Mouse (Mus musculus) heart, embryonic 16.5 days (tissue): ENCODE data around the gene Nkg7. TPM values are rescaled to one million over a fixed set of nuclear protein-coding genes. Genes with fewer than 3 reads are reported as not detected.

Experiments used
- ATAC-seq: fragments of 200-750 bp; cut with Nextera tagmentation; replicated peaks from 2 replicates; pipeline ENCODE4 v1.8.0; 2017; ENCODE audit warnings: moderate number of reproducible peaks; ENCODE audit not compliant: insufficient read depth, low FRiP score; ENCODE audit errors: extremely low read depth
- H3K27ac ChIP-seq: fragments of 300-500 bp; sonication (generic); 2 replicates; pipeline ENCODE4 v1.5.1; 2014; ENCODE audit warnings: mild to moderate bottlenecking, low read length, control low read depth, moderate library complexity
- H3K27me3 ChIP-seq: fragments of 300-500 bp; sonication (generic); 2 replicates; pipeline ENCODE4 v1.6.1; 2014; ENCODE audit warnings: low read length, mixed read lengths; ENCODE audit not compliant: control insufficient read depth, insufficient read depth
- H3K36me3 ChIP-seq: fragments of 300-500 bp; sonication (generic); 2 replicates; pipeline ENCODE4 v1.6.1; 2014; ENCODE audit not compliant: control insufficient read depth, insufficient read depth
- H3K4me1 ChIP-seq: fragments of 300-500 bp; sonication (generic); 2 replicates; pipeline ENCODE4 v1.6.1; 2014; ENCODE audit warnings: low read length, mixed read lengths; ENCODE audit not compliant: control insufficient read depth, insufficient read depth
- H3K4me2 ChIP-seq: fragments of 300-500 bp; sonication (generic); 2 replicates; pipeline ENCODE4 v1.6.1; 2014; ENCODE audit warnings: low read depth, mild to moderate bottlenecking, control low read depth, low read length
- H3K4me3 ChIP-seq: fragments of 300-500 bp; sonication (generic); 2 replicates; pipeline ENCODE4 v1.5.1; 2014; ENCODE audit warnings: mild to moderate bottlenecking, control low read depth, low read length
- H3K9ac ChIP-seq: fragments of 300-500 bp; sonication (generic); 2 replicates; pipeline ENCODE4 v1.6.1; 2014; ENCODE audit warnings: low read length, control low read depth
- H3K9me3 ChIP-seq: fragments of 300-500 bp; sonication (generic); replicated peaks from 2 replicates; pipeline ENCODE4 v1.6.1; 2016; ENCODE audit warnings: low read length; ENCODE audit not compliant: control insufficient read depth
- WGBS: fragments of 180-500 bp; shearing (Covaris S2); extraction: QIAGEN DNeasy Blood & Tissue Kit; methylation state at CpG from one replicate; pipeline ENCODE4 v1.1.7; 2014; 5-methylcytosine and 5-hydroxymethylcytosine counted together
- polyA plus RNA-seq: library from polyadenylated mRNA; unstranded; fragments of >200 nt; fragmentation: Nextera tagmentation; extraction: Ambion mirVana; gene quantifications from 2 replicates; pipeline ENCODE4 v1.2.1, GENCODE M21; 2015

The Nkg7 gene
- polyA plus RNA-seq, 1 experiment from 2014 or later = 20.9 TPM

GRCm38 (mm10) chr7:43454371-43454770 lies 17.5 kb downstream of the Nkg7 start:
- WGBS = 81% methylated on average over 6 of the region's 6 CpGs
- no peak overlapping the region for H3K27ac ChIP-seq
- H3K4me1 ChIP-seq = peaks cover 6% of the 10 kb centered on the region
- no peaks in the 10 kb centered on the region for H3K9me3 ChIP-seq
- H3K36me3 ChIP-seq = peaks cover 58% of the 10 kb centered on the region
- no peaks in the 10 kb centered on the region for H3K27me3 ChIP-seq
- H3K4me3 ChIP-seq = no peak overlapping the region
- no peak for ATAC-seq
- no peak overlapping the region for H3K9ac ChIP-seq
- H3K4me2 ChIP-seq = no peak overlapping the region

GRCm38 (mm10) chr7:43462851-43463250 lies 26.0 kb downstream of the Nkg7 start, which contains the start of gene Vsig10l:
Vsig10l (plus strand) TSS chr7:43463151.
- Histone ChIP-seq H3K4me1 (peaks cover 12% of the 10 kb centered on the region), H3K9me3 (no peaks in the 10 kb centered on the region), H3K27ac (no peak within 1 kb of the TSS), H3K4me3 (no peak within 1 kb of the TSS), H3K4me2 (no peak within 1 kb of the TSS), H3K36me3 (peaks cover 2% of the 10 kb centered on the region; the same call in 1 of the 2 replicates), H3K27me3 (peaks cover 8% of the 10 kb centered on the region; the same call in 1 of the 2 replicates), H3K9ac (no peak within 1 kb of the TSS)
- no peak for ATAC-seq
- 56% methylated on average over 4 of the region's 4 CpGs for WGBS

DNA sequence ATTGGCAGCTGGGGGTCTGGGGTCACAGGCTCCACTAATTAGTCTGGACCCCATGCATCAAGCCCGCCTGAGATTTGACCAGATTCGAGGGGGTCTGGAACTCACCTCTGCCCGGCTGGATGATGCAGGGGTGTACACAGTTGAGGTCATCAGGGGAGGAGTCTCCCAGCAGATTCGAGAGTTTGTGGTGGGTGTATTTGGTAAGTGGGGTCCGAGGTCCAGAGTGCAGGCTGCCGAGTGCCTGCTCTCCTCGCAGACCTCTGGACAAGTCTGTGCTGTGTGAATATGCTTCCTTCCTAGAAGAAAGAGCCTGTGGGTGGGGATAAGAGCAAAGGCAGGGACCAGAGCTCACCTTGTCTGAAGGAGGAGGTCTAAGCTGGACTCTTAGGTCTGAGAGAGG lies 27.1 kb downstream of the Nkg7 start:
- Histone ChIP-seq H3K4me2 (no peak overlapping the region), H3K4me3 (no peak overlapping the region), H3K27me3 (peaks cover 8% of the 10 kb centered on the region; the same call in 1 of the 2 replicates), H3K9ac (no peak overlapping the region), H3K27ac (no peak overlapping the region), H3K36me3 (peaks cover 4% of the 10 kb centered on the region; the same call in 1 of the 2 replicates), H3K9me3 (no peaks in the 10 kb centered on the region), H3K4me1 (peaks cover 12% of the 10 kb centered on the region)
- no peak for ATAC-seq
- 78% methylated on average over 7 of the region's 7 CpGs for WGBS

DNA sequence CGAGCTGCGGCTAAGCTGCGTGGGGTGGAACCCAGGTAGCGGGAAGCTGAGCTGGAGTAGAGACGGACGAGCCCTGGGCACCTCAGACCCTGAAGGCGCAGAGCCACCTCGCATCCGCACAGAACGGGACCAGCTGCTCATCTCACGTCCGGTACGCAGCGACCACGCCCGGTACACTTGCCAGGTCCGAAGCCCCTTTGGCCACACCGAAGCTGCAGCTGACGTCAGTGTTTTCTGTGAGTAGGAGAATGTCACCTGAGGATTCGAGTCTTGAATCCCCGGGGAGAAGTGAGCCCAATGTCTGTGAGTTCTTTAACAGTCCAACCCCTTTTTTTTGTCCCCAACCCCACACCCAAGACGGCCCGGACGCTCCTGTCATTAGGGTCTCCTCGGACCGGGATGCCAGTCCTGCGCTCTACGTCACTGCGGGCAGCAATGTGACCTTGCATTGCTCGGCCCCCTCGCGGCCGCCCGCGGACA lies 28.0 kb downstream of the Nkg7 start:
- ATAC-seq = no peak; the same call in 1 of the 2 replicates
- peaks cover 10% of the 10 kb centered on the region for H3K4me1 ChIP-seq
- H3K36me3 ChIP-seq = peaks cover 4% of the 10 kb centered on the region; the same call in 1 of the 2 replicates
- H3K4me2 ChIP-seq = peak overlapping the region; percentile 72
- H3K9me3 ChIP-seq = no peaks in the 10 kb centered on the region
- H3K4me3 ChIP-seq = peak overlapping the region; percentile 61
- 8% methylated on average over 35 of the region's 35 CpGs for WGBS
- H3K27ac ChIP-seq = no peak overlapping the region
- peaks cover 8% of the 10 kb centered on the region; the same call in 1 of the 2 replicates for H3K27me3 ChIP-seq
- H3K9ac ChIP-seq = peak overlapping the region; percentile 68

GRCm38 (mm10) chr7:43465344-43466098 lies 28.6 kb downstream of the Nkg7 start:
- Histone ChIP-seq H3K4me2 (peak overlapping the region; percentile 72), H3K27me3 (peaks cover 8% of the 10 kb centered on the region; the same call in 1 of the 2 replicates), H3K36me3 (peaks cover 4% of the 10 kb centered on the region; the same call in 1 of the 2 replicates), H3K9ac (peak overlapping the region; percentile 68), H3K9me3 (no peaks in the 10 kb centered on the region), H3K4me3 (peak overlapping the region; percentile 61), H3K27ac (0 out of 2 replicates have a peak overlapping the region, but pooled peaks have one; percentile 12), H3K4me1 (peaks cover 7% of the 10 kb centered on the region)
- WGBS = under 1% methylated on average over 33 of the region's 33 CpGs
- ATAC-seq = peak; percentile 87

GRCm38 (mm10) chr7:43466099-43466694 lies 29.3 kb downstream of the Nkg7 start:
- Histone ChIP-seq H3K27me3 (peaks cover 8% of the 10 kb centered on the region; the same call in 1 of the 2 replicates), H3K4me1 (peaks cover 7% of the 10 kb centered on the region), H3K4me3 (peak overlapping the region; percentile 61), H3K27ac (no peak overlapping the region), H3K4me2 (peak overlapping the region; percentile 72), H3K36me3 (peaks cover 4% of the 10 kb centered on the region; the same call in 1 of the 2 replicates), H3K9me3 (no peaks in the 10 kb centered on the region), H3K9ac (peak overlapping the region; percentile 51)
- WGBS = under 1% methylated on average over 32 of the region's 33 CpGs
- peak; percentile 68 for ATAC-seq

GRCm38 (mm10) chr7:43470373-43470772 lies 33.5 kb downstream of the Nkg7 start:
- Histone ChIP-seq H3K9ac (no peak overlapping the region), H3K4me3 (no peak overlapping the region), H3K4me1 (no peaks in the 10 kb centered on the region), H3K9me3 (no peaks in the 10 kb centered on the region), H3K27ac (no peak overlapping the region), H3K27me3 (peaks cover 13% of the 10 kb centered on the region), H3K4me2 (no peak overlapping the region), H3K36me3 (peaks cover 4% of the 10 kb centered on the region; the same call in 1 of the 2 replicates)
- WGBS = 36% methylated on average over 8 of the region's 8 CpGs
- no peak for ATAC-seq

GRCm38 (mm10) chr7:43475706-43476105 lies 38.8 kb downstream of the Nkg7 start:
- Histone ChIP-seq H3K4me3 (no peak overlapping the region), H3K36me3 (no peaks in the 10 kb centered on the region), H3K27ac (no peak overlapping the region), H3K4me1 (no peaks in the 10 kb centered on the region), H3K4me2 (no peak overlapping the region), H3K9ac (no peak overlapping the region), H3K27me3 (peaks cover 42% of the 10 kb centered on the region), H3K9me3 (no peaks in the 10 kb centered on the region)
- WGBS = 7% methylated on average over 23 of the region's 23 CpGs
- no peak for ATAC-seq

DNA sequence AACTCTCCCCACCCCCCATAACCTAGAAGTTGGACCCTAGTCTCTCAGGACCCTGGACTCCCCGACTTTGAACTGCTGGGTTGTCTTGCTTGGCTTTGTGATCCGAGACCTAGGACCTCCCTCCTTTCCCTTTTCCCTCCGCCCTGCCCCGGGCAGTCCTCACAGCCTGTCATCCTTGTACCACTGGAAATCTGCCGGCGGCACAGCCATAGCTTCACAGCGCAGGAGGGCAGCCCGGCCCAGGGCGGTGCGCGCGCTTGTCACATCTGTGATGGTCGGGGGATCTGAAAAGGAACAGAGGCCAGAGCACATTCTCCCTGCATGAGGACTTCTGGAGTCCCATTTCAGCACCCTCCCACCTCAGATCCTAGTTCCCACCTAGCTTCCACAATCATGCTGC lies 39.5 kb downstream of the Nkg7 start:
- Histone ChIP-seq H3K4me2 (no peak overlapping the region), H3K27me3 (peaks cover 42% of the 10 kb centered on the region), H3K4me3 (no peak overlapping the region), H3K27ac (no peak overlapping the region), H3K4me1 (no peaks in the 10 kb centered on the region), H3K36me3 (no peaks in the 10 kb centered on the region), H3K9ac (no peak overlapping the region), H3K9me3 (no peaks in the 10 kb centered on the region)
- ATAC-seq = no peak
- WGBS = 3% methylated on average over 13 of the region's 13 CpGs
